Mouse (Mus musculus) liver, postnatal 0 days (tissue): ENCODE data around the gene Clpb.

Source experiments
- CTCF ChIP-seq: sonication (generic); IDR thresholded peaks from 2 replicates; pipeline ENCODE4 v1.5.1; 2016; ENCODE audit warnings: antibody characterized with exemption, low read depth
- EP300 ChIP-seq: IDR thresholded peaks from 2 replicates; pipeline ENCODE4 v1.6.1; 2016; ENCODE audit warnings: antibody characterized with exemption, low read depth, mild to moderate bottlenecking

GRCm38 (mm10) chr7:101720356-101720755, 56.9 kb downstream of the Clpb start:
- TF ChIP-seq CTCF: no peak
- TF ChIP-seq EP300: no peak
